ENCODE assay signal across 19 mouse cellular contexts in genomic region chr8:117178676-117179075, GRCm38 (mm10). TPM values are rescaled to one million over a fixed set of nuclear protein-coding genes. Genes with fewer than 3 reads are reported as not detected.
A peak's percentile ranks its signal among the peaks of the same experiment; 100 is the strongest.
DNase-seq lines count a peak whose midpoint lies in the region; ATAC-seq and TF ChIP-seq lines count a peak whose summit lies in the region.
"Had no signal": no experiment of that assay in that cellular context is flagged by ENCODE, and none has a peak within 500 bp of the region (broad histone marks: within the 10 kb centered on the region; RNA-seq: fewer than 3 reads in every experiment).

No protein-coding gene starts in this region.

- no peak overlapping the region for H3K4me2 ChIP-seq in intestine, postnatal 0 days (replicated peaks; ENCODE audit: low read depth)
- H3K4me2 ChIP-seq: embryonic facial prominence, embryonic 12.5 days; forebrain, embryonic 12.5 days; heart, embryonic 13.5 days; hindbrain, embryonic 13.5 days had no signal

- H3K9ac ChIP-seq in intestine, postnatal 0 days (ENCODE audit: low read depth, low read length): no peak overlapping the region
- H3K9ac ChIP-seq: embryonic facial prominence, embryonic 12.5 days; forebrain, embryonic 12.5 days; heart, embryonic 13.5 days; hindbrain, embryonic 13.5 days had no signal

- POLR2A ChIA-PET in Patski (lab: Charles Lee): no interaction called here

- H3K4me1 ChIP-seq in intestine, postnatal 0 days (replicated peaks; ENCODE audit: control insufficient read depth, insufficient read depth, low read length): no peaks in the 10 kb centered on the region
- H3K4me1 ChIP-seq: embryonic facial prominence, embryonic 12.5 days; forebrain, embryonic 12.5 days; hindbrain, embryonic 13.5 days had no signal

- H3K36me3 ChIP-seq in intestine, postnatal 0 days (ENCODE audit: control insufficient read depth, insufficient read depth): peaks cover 17% of the 10 kb centered on the region; the same call in 1 of the 2 replicates
- H3K36me3 ChIP-seq: embryonic facial prominence, embryonic 12.5 days had no signal

- in situ Hi-C loops in Patski (cut with MboI; ENCODE audit: low pct_unique_long_range_greater_than_20kb): no loop called here

- DNase-seq in adrenal gland, postnatal 10 days: peak; percentile 39
- DNase-seq in adrenal gland, adult 18-20 months (ENCODE audit: low spot score in 2 of 2): no peak
- peak; percentile 80 for DNase-seq in 3T3-L1 (ENCODE audit: low read depth, low spot score)
- DNase-seq in Patski (ENCODE audit: low read depth, low spot score): peak; percentile 44
- DNase-seq in adrenal gland, postnatal 36 days: peak; percentile 30 to 58
- DNase-seq in layer of hippocampus, postnatal 36 days: no peak
- DNase-seq in right cerebral cortex, postnatal 14 days: no peak
- DNase-seq: cerebellum, adult 2 months; cerebellum, postnatal 25 days; gastrocnemius, postnatal 36 days; heart, adult 11 months; kidney, adult 18-20 months had no signal

- no peak overlapping the region for H3K4me3 ChIP-seq in intestine, postnatal 0 days (ENCODE audit: low read depth, low read length)
- H3K4me3 ChIP-seq: embryonic facial prominence, embryonic 12.5 days; forebrain, embryonic 12.5 days; heart, embryonic 13.5 days; hindbrain, embryonic 13.5 days had no signal

- peak; percentile 95 for ATAC-seq in Patski
- ATAC-seq in intestine, postnatal 0 days: no peak
- ATAC-seq: forebrain, embryonic 16.5 days; hindbrain, postnatal 0 days had no signal

- CTCF ChIA-PET in Patski (lab: Charles Lee): interaction anchor here (0.8 to 2.6 kb wide), 3 partner anchors 18 to 110 kb away, joined by 3 to 9 read pairs (median 8); no protein-coding TSS in a partner anchor

- 72% methylated on average over 6 of the region's 6 CpGs for WGBS in intestine, postnatal 0 days

- H3K9me3 ChIP-seq in intestine, postnatal 0 days (ENCODE audit: control insufficient read depth): no peaks in the 10 kb centered on the region
- H3K9me3 ChIP-seq: embryonic facial prominence, embryonic 12.5 days; forebrain, embryonic 12.5 days; heart, embryonic 13.5 days; hindbrain, embryonic 13.5 days had no signal

- no peak overlapping the region for H3K27ac ChIP-seq in intestine, postnatal 0 days (ENCODE audit: low read depth, low read length)
- H3K27ac ChIP-seq: embryonic facial prominence, embryonic 12.5 days; forebrain, embryonic 12.5 days; heart, embryonic 13.5 days; hindbrain, embryonic 13.5 days; hindbrain, postnatal 0 days had no signal

- no peak for TF ChIP-seq CTCF in Patski (IDR thresholded peaks at IDR 0.05)
- no peak for TF ChIP-seq CTCF in intestine, postnatal 0 days (IDR thresholded peaks at IDR 0.05; ENCODE audit: low read depth)

- no peaks in the 10 kb centered on the region for H3K27me3 ChIP-seq in Patski
- H3K27me3 ChIP-seq in intestine, postnatal 0 days (replicated peaks; ENCODE audit: control insufficient read depth, insufficient read depth, low read length): no peaks in the 10 kb centered on the region
- H3K27me3 ChIP-seq: embryonic facial prominence, embryonic 12.5 days; forebrain, embryonic 12.5 days; heart, embryonic 13.5 days; hindbrain, embryonic 13.5 days had no signal

RNA-seq across cellular contexts. Expression of gene Gan, which starts 20.7 kb away (rescaled TPM):
- total RNA-seq in adrenal gland, postnatal 10 days (2021): 10 to 100 TPM in 1 of 2 experiments, 1 to 10 TPM in 1; 7.7 to 12.1 TPM
- 10 to 100 TPM in 1 of 2 experiments, 1 to 10 TPM in 1; 7.4 to 13.2 TPM for total RNA-seq in adrenal gland, adult 18-20 months (2021)
- 2.6 TPM for polyA plus RNA-seq in Patski (2021)
- 10 to 100 TPM; 11.4 to 13.0 TPM for total RNA-seq in adrenal gland, postnatal 36 days (2021)
- 10 to 100 TPM; 18.2 to 18.7 TPM for total RNA-seq in layer of hippocampus, postnatal 36 days (2021)
- 1.1 and 1.4 TPM in 2 replicates for polyA plus RNA-seq in intestine, postnatal 0 days (2015; fragmentation: Nextera tagmentation; extraction: Ambion mirVana)

Comparison
In these comparisons a context has a peak if more than half of its experiments do, and no peak if none do; other contexts are left out.
1. DNase-seq: peak in adrenal gland, postnatal 10 days (single experiment), 3T3-L1 (single experiment), Patski (single experiment) and adrenal gland, postnatal 36 days (2 of 2); none in adrenal gland, adult 18-20 months (0 of 2), layer of hippocampus, postnatal 36 days (0 of 2) and right cerebral cortex, postnatal 14 days (single experiment).